Mouse (Mus musculus) heart, adult 9 months (tissue): ENCODE data around the gene Sst.
"Not testable (repeated sequence)": the region's sequence is repeated elsewhere in the genome, so short reads cannot be mapped to it uniquely, and the experiment has no call there.

ENCODE experiments used
- DNase-seq, 2 experiments: peaks; one replicate each; pipeline ENCODE4 v3.0.0; 2022; ENCODE audit warnings: low spot score in 2 of 2

Sst gene

DNA sequence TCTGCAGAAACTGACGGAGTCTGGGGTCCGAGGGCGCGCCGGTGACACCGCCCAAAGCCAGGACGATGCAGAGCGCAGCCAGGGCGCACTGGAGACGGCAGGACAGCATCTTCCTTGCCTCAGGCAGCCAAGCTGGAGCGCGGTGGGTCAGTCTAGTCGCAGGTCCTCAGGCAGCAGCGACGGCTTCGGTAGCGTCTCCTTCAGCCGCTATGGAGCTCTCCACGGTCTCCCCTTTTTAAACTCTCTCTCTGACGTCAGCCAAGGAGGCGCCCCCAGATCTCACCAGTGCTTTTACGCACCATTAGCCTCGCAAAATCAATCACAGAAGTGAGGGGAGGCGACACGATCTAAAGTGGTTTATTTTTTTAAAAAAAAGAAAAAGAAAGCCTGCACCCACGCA, at the start of gene Sst:
Sst (minus strand) TSS at position 323 of the 400 bp plus-strand sequence.
- no peak for DNase-seq

DNA sequence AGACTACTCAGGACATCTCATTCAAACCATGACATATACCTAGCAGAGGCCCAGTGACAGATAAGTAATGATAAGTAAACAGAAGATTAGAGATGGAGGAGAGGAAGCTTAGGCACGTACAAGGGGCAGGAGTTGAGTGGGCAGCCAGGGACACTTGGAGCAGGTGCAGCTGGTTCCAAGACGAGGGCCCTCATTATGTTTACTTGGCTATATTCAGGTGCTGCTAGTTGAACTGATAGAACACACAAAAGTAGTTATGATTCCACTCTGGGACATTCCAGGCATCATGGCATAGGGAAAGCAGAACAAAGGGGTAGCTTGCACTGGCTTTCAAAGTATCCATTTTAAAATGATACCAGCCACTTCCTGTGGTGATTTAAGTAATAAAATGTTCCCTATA, 43.6 kb upstream of the Sst start:
- no peak for DNase-seq

DNA sequence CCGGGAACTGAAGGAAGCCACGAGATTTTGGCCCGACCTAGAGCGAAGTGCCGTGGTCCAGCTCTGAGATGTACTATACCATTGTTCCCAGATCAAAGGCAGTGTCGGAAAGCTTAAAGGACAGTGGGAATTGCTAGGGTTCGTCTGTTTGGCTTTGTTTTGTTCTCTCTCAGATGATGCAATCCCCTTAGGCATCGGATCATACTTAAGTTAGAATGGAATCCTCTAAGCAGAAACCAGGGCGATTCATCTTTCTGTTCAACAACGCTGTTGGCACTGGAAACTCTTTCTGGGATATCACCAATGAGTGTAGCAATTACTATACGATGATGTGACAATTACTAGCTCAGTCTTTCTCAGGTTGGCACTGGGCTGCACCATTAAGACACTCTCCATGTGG, 41.5 kb upstream of the Sst start, which contains the start of gene Rtp2:
Rtp2 (minus strand) TSS at position 101 of the 400 bp plus-strand sequence.
- no peak for DNase-seq

DNA sequence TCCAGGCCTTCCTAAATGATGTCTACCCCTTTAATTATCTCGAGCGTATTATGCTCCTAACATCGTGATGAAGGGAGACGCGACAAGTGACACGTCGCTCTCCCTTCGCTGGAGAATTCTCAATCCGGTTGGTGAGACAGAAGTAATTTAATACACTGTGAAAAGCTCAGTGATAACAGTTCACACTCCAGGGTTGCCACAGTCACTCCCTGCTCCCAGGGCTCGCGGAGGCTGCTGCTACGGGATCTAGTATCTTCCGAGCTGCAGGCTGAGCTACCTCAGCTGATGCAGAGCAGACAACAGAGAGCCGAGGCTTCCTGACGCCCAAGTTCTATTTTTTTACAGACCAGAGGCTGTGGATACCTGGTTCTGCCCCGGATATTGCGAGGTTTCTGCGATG, 40.5 kb upstream of the Sst start:
- no peak for DNase-seq

DNA sequence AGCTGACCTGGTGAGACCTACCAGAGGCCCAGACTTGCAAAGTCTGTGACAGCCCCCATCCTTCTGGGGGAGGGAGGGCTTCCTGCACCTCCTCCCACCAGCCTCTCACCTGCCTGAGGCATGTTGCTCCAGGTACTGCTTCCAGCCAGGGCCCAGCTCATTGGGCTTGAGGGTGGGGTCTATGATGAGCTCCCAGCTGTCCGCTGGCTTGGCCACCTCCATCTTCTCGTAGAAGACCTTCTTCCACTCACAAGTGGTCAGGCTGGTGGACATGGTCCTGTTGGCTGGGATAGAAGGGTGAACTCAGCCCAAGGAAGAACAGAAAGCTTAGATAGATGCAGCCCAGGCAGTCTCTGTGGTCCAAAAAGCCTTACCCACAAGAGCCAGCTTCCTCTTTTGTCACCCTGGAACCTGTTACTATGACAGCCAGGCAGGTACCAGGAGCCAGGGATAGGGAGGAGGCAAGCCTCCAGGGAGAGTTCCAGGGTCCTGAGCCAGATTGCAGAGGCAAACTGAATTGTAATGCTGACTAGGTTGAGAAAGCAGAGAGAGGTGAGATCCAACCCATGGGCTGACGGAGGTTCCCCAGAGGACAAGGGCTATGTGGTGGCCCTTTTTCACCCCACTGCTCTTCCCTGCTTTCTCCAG, 39.8 kb upstream of the Sst start:
- DNase-seq, result no peak

DNA sequence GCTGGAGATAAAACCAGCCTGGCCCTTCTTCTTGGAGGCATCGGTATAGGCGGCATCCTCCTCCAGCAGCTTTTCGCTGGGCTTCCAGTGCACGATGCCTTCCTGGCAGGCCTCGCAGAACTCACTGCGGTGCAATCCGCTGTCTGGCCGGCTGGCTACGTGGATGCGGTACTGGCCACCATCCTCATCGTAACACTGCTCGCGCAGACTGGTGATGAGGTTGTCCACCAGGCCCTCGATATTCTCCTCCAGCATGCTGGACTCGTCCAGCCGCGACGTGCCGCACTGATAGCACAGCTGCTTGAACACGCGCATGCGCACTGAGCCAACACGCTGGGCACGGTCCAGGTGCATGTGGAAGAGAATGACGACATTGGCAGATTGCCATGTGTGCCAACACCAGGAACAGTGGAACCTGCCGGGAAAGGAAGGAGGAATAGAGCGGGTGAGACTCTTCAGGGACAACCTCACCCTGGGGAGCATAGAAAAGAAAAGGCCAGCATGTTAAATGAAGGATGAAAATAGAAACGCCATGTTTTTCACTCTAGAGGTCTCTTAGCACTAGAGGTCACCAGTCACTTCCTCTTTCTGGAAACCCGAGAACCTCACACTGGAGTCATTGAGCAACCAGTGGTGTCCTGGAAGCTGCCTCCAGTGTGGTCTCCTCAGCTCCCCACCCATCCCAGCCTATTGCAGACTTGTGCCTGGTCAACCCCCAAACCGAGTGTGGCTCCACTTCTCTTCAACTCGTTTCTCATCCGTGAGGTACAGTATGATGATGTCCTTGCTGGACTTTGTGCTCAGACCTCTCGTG, 36.8 kb upstream of the Sst start:
- DNase-seq, result no peak

DNA sequence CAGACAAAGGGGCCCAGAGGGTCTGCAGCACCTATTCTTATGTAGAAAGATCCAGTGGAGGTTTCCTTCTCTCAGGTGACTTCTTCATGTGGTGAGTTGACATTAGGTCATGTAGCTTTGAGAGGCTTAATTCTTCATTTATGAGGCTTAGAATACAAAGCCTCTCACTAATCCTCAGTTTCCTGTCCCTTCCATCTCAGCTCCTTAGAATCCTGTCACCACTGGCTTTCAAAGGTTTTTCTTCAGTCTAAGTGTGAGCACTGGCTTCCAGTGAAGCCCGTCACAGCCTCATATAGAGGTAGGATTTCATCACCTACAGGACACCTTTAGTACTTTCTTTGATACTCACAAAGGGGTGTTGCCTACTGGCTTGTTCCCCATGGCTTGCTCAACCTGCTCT, 32.1 kb upstream of the Sst start:
- DNase-seq, result no peak

GRCm38 (mm10) chr16:23921697-23922096, 30.9 kb upstream of the Sst start:
- no peak for DNase-seq

GRCm38 (mm10) chr16:23919418-23919817, 28.7 kb upstream of the Sst start:
- DNase-seq, result no peak

DNA sequence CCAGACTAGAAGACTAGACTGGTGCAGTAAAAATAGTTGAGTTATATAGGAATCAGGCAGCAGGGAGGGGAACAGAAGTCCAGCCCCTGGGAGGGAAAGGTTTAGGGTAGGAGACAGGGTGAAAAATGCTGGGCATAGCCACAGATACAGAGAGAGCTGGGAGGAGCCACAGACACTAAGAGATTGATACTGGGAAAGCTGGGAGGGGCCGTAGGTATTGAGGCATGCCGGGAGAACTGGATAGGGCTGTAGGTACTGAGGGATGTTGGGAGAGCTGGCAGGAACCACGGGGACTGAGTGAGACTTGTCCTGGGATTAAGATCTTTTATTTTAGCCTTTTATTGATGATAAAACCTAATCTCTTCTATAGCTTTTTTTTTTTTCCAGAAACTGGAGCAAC, 22.6 kb upstream of the Sst start:
- no peak for DNase-seq

DNA sequence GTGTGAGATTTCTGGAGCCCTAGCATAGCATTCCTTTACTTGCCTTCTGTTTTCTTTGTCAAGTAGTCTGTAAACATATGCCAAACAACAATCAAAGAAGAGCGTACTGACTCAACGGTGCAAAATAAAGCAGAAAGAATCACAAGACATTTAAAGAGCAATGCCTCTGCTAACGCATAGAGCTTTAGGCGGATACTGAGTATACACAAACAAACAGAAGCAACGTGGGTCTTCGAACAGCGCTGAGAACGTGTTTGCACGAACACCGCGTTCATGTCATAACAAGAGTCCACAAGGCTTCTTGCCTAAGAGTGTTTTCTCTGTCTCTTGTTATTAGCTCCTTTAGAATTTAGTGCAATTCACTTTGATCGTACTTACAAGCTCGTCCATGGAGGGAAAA, 22.0 kb upstream of the Sst start:
- no peak for DNase-seq

GRCm38 (mm10) chr16:23909015-23909354, 18.2 kb upstream of the Sst start:
- DNase-seq, result not testable (repeated sequence)

DNA sequence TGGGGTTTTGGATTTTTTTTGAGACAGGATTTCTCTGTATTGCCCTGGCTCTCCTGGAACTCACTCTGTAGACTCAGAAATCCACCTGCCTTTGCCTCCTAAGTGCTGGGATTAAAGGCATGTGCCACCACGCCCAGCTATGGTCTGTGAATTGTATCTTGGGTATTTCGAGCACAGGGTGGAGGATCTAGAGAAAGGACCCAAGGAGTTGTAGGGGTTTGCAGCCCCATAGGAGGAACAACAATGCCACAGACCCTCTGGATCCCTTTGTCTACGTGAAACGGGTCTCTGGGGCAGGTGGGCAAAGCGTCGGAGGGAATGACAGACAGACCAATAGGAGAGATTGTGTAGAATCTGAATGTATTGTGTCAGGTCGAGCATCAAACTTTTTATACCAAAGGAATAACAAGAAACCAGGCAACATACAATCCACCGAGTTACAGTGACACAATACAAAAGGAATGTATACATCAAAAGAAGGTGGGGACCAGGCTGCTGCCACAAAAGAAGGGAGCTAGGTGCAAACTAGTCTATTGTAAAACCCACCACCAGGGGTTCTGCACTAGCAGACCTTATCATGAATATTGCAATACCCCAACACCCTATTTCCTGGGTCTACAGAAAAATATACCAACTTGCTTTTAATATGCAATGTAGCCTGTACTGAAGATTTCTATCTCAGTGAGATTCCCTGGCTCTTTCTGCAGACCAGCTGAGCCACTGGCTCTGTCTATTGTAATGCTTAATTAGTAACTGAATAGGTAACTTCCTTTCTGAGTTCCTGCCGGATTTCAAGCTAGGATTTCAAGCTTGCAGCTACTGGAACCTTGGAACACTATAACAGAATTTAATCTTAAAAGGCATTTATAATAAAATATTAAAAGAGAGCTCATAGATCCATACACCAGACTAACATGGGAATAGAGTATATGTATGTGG, 17.6 kb upstream of the Sst start:
- DNase-seq, result not testable (repeated sequence)

DNA sequence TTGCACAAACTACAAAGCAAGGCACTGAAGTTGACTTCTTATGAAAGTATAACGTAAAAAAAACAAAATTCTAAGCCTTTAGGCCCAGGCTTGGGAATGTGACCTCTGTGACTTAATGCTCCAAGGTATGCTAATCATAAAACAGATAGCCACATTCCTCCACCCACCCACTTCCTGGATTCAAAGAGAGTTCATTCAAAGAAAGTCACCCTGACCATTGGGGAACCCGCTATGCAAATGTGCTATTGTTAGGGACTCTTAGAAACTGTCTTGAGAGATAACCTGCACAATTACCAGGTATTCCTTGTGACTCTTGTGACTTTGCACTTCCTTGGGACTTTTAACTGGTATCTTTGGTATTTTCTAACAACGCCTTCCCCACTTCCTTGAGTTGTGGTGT, 15.8 kb upstream of the Sst start:
- not testable (repeated sequence) for DNase-seq

DNA sequence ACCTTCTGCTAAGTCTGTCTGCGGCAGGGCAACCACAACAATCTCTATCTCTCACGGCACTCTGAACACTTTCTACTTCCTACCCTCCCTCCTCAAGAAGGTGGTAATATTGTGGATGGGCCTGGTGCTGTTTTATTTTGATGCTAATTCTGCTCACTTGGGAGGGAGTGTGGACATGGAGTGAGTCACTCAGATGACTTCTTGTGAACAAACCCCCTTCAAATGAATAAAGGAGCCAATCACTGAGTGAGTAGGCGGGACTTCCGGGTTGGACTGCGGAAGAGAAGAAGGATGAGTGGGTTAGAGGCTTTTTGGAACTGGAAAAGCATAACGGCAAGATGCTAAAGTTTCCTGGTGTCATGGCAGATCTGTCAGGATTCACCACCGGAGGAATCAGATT, 10.7 kb upstream of the Sst start:
- DNase-seq, result no peak

- DNase-seq, result no peak
Observed at GRCm38 (mm10) chr16:23900061-23900460, 9.3 kb upstream of the Sst start.

DNA sequence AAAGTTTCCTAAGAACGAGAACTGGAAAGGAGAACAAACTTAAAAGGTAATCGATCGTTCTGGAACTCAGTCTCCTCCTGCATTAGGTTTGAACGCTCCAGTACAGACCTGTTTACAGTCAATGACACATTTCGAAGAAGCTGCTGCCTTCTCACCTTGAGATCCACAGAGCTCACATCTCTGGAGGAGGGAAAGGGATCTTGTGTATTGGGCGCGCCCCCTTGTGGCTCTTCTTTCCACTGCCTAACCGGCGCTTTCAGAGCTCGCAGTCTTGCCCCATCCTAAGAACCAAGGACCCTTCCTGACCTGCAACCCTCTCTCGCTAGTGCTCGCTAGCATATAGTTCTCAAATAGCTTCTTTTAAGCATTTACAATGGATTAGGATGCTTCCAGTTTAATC, 8.1 kb upstream of the Sst start:
- peak; percentile 22 to 57 for DNase-seq

DNA sequence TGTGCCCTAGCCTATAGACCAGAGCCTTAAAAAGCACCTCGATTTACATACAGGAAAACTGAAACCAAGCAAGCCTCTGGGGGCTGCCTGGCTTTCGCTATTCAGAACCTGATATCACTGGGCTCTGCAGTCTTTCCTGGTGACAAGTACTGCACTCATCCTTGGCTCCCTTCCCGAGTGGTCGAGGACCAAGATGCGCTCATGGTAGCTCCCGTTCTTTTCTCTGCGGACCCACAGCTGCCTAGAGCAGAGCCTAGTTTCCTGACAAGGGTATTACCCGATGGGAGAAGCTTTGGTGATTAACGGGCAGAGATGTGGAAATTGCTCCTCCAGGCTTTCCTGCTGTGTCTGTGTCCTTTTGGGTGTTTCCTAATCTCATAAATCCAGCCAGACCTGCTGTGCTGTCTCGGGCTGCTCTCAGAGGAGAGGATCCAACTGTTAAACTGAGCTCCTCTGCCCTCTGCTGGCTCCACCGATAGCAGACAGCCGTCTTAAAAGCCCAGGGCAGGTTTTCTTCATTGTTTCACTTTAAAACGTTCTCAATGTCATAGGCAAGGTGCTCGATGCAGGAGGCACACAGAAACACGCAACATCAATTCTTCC, 7.3 kb upstream of the Sst start:
- DNase-seq, result peak; percentile 32 to 50

DNA sequence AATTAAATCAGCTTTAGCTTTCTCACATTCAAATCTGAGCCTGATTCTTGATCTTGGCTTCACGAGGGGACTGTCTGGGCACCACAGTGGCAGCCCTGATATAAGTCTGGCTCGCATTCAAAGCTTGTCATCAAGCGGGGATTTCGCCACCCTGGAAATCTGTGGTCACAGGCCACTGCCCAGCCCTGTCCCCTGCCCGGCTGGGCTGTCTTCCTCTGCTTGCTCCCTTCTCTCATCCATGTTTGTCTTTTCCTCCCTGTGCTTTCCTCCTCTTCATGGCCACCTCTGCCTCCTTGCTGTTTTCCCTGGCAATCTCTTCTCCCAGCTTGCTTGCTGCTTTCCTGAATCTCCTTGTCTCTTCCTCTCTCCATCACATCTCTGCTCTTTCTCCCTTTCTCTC, 6.7 kb upstream of the Sst start:
- no peak for DNase-seq

GRCm38 (mm10) chr16:23895135-23895534, 4.4 kb upstream of the Sst start:
- DNase-seq, result no peak

DNA sequence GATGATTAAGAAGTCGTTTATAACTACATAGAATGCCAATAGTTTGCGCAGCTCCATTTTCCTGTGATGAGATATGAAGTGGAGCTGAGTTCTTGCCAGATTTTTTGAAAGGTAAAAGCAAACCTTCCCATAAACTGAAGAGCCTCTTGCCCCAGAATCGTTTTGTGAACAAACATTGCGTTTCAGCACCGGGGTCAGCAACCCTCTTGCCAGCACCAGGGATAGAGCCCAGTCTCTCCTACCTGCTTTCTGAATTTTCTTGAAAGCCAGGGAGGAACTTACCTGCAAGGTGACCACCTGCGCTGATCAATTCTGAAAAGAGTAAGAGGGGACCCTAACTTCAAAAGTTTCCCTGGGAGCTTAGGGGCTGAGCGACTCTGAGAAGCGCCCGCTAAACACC, 607 bp downstream of the Sst start:
- no peak for DNase-seq
